Mouse (Mus musculus) midbrain, postnatal 0 days (tissue): ENCODE measurements at regions not wholly inside any gene's neighbourhood (a gene's known extent, or its start where the extent isn't known, plus 50 kb on each side); places are given as distances from the start of the nearest gene placed in this dataset.

Experiments
- ATAC-seq: fragments of 200-750 bp; cut with Nextera tagmentation; 2 replicates; pipeline ENCODE4 v1.8.0; 2017; ENCODE audit warnings: moderate number of reproducible peaks, mild to moderate bottlenecking, moderate TSS enrichment, moderate library complexity; ENCODE audit not compliant: low FRiP score
- DNase-seq: peaks from one replicate; pipeline ENCODE4 v3.0.0-alpha.2; 2015; ENCODE audit warnings: low spot score
- H3K27ac ChIP-seq: fragments of 300-500 bp; sonication (generic); 2 replicates; pipeline ENCODE4 v1.5.1; 2014; ENCODE audit warnings: low read depth, mild to moderate bottlenecking, low read length, mixed read lengths
- H3K27me3 ChIP-seq: fragments of 300-500 bp; sonication (generic); 2 replicates; pipeline ENCODE4 v1.6.1; 2014; ENCODE audit warnings: low read length, control low read depth, mixed read lengths; ENCODE audit not compliant: insufficient read depth
- H3K36me3 ChIP-seq: fragments of 300-500 bp; sonication (generic); 2 replicates; pipeline ENCODE4 v1.6.1; 2014; ENCODE audit warnings: low read length, control low read depth, mixed read lengths; ENCODE audit not compliant: insufficient read depth
- H3K4me1 ChIP-seq: fragments of 300-500 bp; sonication (generic); 2 replicates; pipeline ENCODE4 v1.6.1; 2014; ENCODE audit warnings: mild to moderate bottlenecking, control low read depth, antibody characterized with exemption, low read length, mixed read lengths; ENCODE audit not compliant: insufficient read depth
- H3K4me2 ChIP-seq: fragments of 300-500 bp; sonication (generic); 2 replicates; pipeline ENCODE4 v1.6.1; 2014; ENCODE audit warnings: low read depth, mild to moderate bottlenecking, low read length, mixed read lengths; ENCODE audit not compliant: poor library complexity, severe bottlenecking
- H3K4me3 ChIP-seq: fragments of 300-500 bp; sonication (generic); 2 replicates; pipeline ENCODE4 v1.5.1; 2014; ENCODE audit warnings: low read depth, mild to moderate bottlenecking, low read length, moderate library complexity
- H3K9ac ChIP-seq: fragments of 300-500 bp; sonication (generic); replicated peaks from 2 replicates; pipeline ENCODE4 v1.6.1; 2014; ENCODE audit warnings: mild to moderate bottlenecking, low read length, moderate library complexity, mixed read lengths; ENCODE audit not compliant: poor library complexity, severe bottlenecking
- H3K9me3 ChIP-seq: fragments of 300-500 bp; sonication (generic); 2 replicates; pipeline ENCODE4 v1.6.1; 2016; ENCODE audit warnings: low read length, control low read depth
- CTCF ChIP-seq: IDR thresholded peaks from 2 replicates; pipeline ENCODE4 v1.5.1; 2016; ENCODE audit warnings: antibody characterized with exemption, mild to moderate bottlenecking
- WGBS: fragments of 180-500 bp; shearing (Covaris S2); extraction: QIAGEN DNeasy Blood & Tissue Kit; methylation state at CpG from one replicate; pipeline ENCODE4 v1.1.7; 2014; 5-methylcytosine and 5-hydroxymethylcytosine counted together

- WGBS: 64% methylated on average over 2 of the region's 2 CpGs
- DNase-seq: peak; percentile 19
- Histone ChIP-seq H3K4me3 (no peak overlapping the region), H3K9me3 (no peaks in the 10 kb centered on the region), H3K4me2 (no peak overlapping the region), H3K27me3 (no peaks in the 10 kb centered on the region), H3K36me3 (no peaks in the 10 kb centered on the region), H3K27ac (no peak overlapping the region), H3K4me1 (no peaks in the 10 kb centered on the region), H3K9ac (no peak overlapping the region)
- no peak for ATAC-seq
- TF ChIP-seq CTCF: no peak
Measured at GRCm38 (mm10) chr17:67451081-67451480, 96.8 kb upstream of the Ptprm start.

GRCm38 (mm10) chr17:67450021-67450420 is 95.8 kb upstream of the Ptprm start:
- no peaks in the 10 kb centered on the region for H3K4me1 ChIP-seq
- no peak overlapping the region for H3K27ac ChIP-seq
- no peak overlapping the region for H3K9ac ChIP-seq
- ATAC-seq (no peak), DNase-seq (no peak)
- H3K27me3 ChIP-seq: no peaks in the 10 kb centered on the region
- 75% methylated on average over 5 of the region's 5 CpGs for WGBS
- H3K4me2 ChIP-seq: no peak overlapping the region
- H3K4me3 ChIP-seq: no peak overlapping the region
- no peaks in the 10 kb centered on the region for H3K36me3 ChIP-seq
- TF ChIP-seq CTCF: no peak
- no peaks in the 10 kb centered on the region for H3K9me3 ChIP-seq

DNA sequence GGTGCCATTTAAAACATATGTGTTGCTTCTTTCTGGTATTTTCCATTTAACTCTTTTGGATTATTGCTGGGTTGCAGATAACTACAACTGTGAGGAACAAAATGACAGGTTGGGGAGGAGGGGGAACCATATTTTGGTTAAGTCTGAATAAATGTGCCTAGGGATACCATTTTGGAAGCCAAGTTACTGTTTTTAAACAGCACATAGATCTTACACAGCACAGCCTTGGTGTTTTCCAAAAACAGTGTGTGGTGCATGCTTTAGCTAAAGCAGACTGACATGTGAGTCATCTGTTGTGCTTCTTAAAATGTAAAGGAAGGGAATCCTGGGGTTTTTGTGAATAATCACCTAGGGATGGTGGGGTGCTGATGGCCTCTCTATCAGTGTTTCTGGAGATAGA is 91.7 kb upstream of the Ptprm start:
- Histone ChIP-seq H3K4me2 (no peak overlapping the region), H3K9ac (no peak overlapping the region), H3K27ac (no peak overlapping the region), H3K36me3 (no peaks in the 10 kb centered on the region), H3K4me3 (no peak overlapping the region), H3K4me1 (no peaks in the 10 kb centered on the region), H3K27me3 (no peaks in the 10 kb centered on the region), H3K9me3 (0 out of 2 replicates have a peak, but pooled peaks cover 4% of the 10 kb centered on the region)
- TF ChIP-seq CTCF: no peak
- ATAC-seq (no peak), DNase-seq (no peak)

GRCm38 (mm10) chr17:67440961-67441360 is 86.7 kb upstream of the Ptprm start:
- H3K9me3 ChIP-seq: 0 out of 2 replicates have a peak, but pooled peaks cover 4% of the 10 kb centered on the region
- H3K4me2 ChIP-seq: no peak overlapping the region
- TF ChIP-seq CTCF: no peak
- no peak overlapping the region for H3K27ac ChIP-seq
- no peaks in the 10 kb centered on the region for H3K27me3 ChIP-seq
- H3K4me3 ChIP-seq: no peak overlapping the region
- no peak overlapping the region for H3K9ac ChIP-seq
- WGBS: 32% methylated on average over 2 of the region's 2 CpGs
- no peak for DNase-seq
- no peak for ATAC-seq
- H3K36me3 ChIP-seq: no peaks in the 10 kb centered on the region
- H3K4me1 ChIP-seq: no peaks in the 10 kb centered on the region

DNA sequence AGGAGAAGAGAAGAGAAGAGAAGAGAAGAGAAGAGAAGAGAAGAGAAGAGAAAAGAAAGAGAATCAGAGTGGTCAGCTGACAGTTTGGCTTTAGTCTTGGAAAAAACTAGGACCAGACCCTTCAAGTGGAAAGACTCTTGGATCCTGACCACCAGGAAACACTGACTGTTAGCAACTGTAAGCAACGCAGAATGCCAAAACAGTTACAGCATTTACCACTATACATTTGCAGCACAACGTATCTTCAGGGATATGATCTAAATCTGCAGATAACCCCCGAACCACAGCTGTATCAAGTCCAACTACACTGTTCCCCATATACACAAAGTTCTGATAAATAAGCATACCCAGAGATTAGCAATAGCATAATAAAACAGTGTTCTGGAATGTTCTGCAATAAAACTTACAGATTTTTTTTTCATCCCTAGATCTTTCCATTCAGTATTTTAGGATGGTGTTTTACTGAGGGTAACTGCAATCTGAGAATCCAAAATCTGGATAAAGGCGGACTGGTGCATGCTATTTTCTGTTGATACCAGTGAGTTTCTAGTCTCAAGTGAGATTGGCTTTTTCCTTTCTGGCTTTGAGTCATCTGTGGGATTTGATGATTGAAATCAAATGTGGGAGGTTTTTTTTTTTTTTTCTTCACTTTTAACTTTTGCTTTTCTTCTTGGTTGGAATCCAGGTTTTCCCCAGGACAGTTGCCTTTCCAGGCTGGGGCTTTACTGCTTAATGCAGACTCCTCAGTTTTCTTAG is 65.9 kb upstream of the Ptprm start:
- H3K36me3 ChIP-seq: no peaks in the 10 kb centered on the region
- ATAC-seq (no peak), DNase-seq (no peak)
- TF ChIP-seq CTCF: no peak
- no peak overlapping the region for H3K27ac ChIP-seq
- no peak overlapping the region for H3K9ac ChIP-seq
- no peaks in the 10 kb centered on the region for H3K4me1 ChIP-seq
- H3K9me3 ChIP-seq: no peaks in the 10 kb centered on the region
- 88% methylated on average over 4 of the region's 4 CpGs for WGBS
- H3K27me3 ChIP-seq: no peaks in the 10 kb centered on the region
- no peak overlapping the region for H3K4me2 ChIP-seq
- H3K4me3 ChIP-seq: no peak overlapping the region

- Histone ChIP-seq H3K4me3 (no peak overlapping the region), H3K9ac (no peak overlapping the region), H3K36me3 (no peaks in the 10 kb centered on the region), H3K27me3 (no peaks in the 10 kb centered on the region), H3K4me2 (no peak overlapping the region), H3K9me3 (no peaks in the 10 kb centered on the region), H3K4me1 (no peaks in the 10 kb centered on the region), H3K27ac (no peak overlapping the region)
- WGBS: 90% methylated on average over 8 of the region's 8 CpGs
- TF ChIP-seq CTCF: no peak
- ATAC-seq: no peak
- DNase-seq: no peak
Measured at GRCm38 (mm10) chr17:67412546-67413250, 58.4 kb upstream of the Ptprm start.
